Mouse (Mus musculus): ENCODE measurements around the gene Kif21b. TPM values are rescaled to one million over a fixed set of nuclear protein-coding genes. Genes with fewer than 3 reads are reported as not detected.

Kif21b gene
- polyA plus RNA-seq, 1 experiment from 2014 or later: 1.1 TPM

GRCm38 (mm10) chr1:136156951-136157350 is 25.8 kb downstream of the Kif21b start:
- no peaks in the 10 kb centered on the region for H3K27me3 ChIP-seq (ENCODE audit: insufficient read depth, low read length)
- no peak overlapping the region for H3K4me2 ChIP-seq (ENCODE audit: low read depth, low read length)
- no peak; the same call in 1 of the 2 replicates for ATAC-seq
- peaks cover 18% of the 10 kb centered on the region for H3K36me3 ChIP-seq (replicated peaks; ENCODE audit: insufficient read depth, low read length)
- DNase-seq: no peak
- no peak overlapping the region for H3K9ac ChIP-seq (replicated peaks)
- no peak overlapping the region for H3K4me3 ChIP-seq (ENCODE audit: low read depth, low read length)
- no peak for TF ChIP-seq CTCF (IDR thresholded peaks at IDR 0.05; ENCODE audit: low read depth)
- no peak for TF ChIP-seq EP300 (IDR thresholded peaks at IDR 0.05; ENCODE audit: low read depth)
- no peak overlapping the region for H3K27ac ChIP-seq (ENCODE audit: low read depth)
- H3K9me3 ChIP-seq (ENCODE audit: low read length): no peaks in the 10 kb centered on the region
- WGBS (ENCODE audit: insufficient replicate concordance): 77% methylated on average over 4 of the region's 4 CpGs
- no peaks in the 10 kb centered on the region for H3K4me1 ChIP-seq (ENCODE audit: insufficient read depth)

GRCm38 (mm10) chr1:136159830-136160229 is 28.6 kb downstream of the Kif21b start:
- no peak for ATAC-seq
- Histone ChIP-seq H3K4me1 (ENCODE audit: insufficient read depth) (no peaks in the 10 kb centered on the region), H3K9me3 (ENCODE audit: low read length) (no peaks in the 10 kb centered on the region), H3K4me2 (ENCODE audit: low read depth, low read length) (0 out of 2 replicates have a peak overlapping the region, but pooled peaks have one; percentile 32), H3K27ac (ENCODE audit: low read depth) (no peak overlapping the region), H3K4me3 (ENCODE audit: low read depth, low read length) (no peak overlapping the region), H3K36me3 (replicated peaks; ENCODE audit: insufficient read depth, low read length) (peaks cover 28% of the 10 kb centered on the region), H3K27me3 (ENCODE audit: insufficient read depth, low read length) (no peaks in the 10 kb centered on the region), H3K9ac (replicated peaks) (no peak overlapping the region)
- TF ChIP-seq EP300 (IDR thresholded peaks at IDR 0.05; ENCODE audit: low read depth) (no peak), CTCF (IDR thresholded peaks at IDR 0.05; ENCODE audit: low read depth) (peak; percentile 37)
- WGBS (ENCODE audit: insufficient replicate concordance): 76% methylated on average over 12 of the region's 12 CpGs
- DNase-seq: no peak

GRCm38 (mm10) chr1:136160297-136160696 is 29.1 kb downstream of the Kif21b start:
- H3K9ac ChIP-seq (replicated peaks): no peak overlapping the region
- peaks cover 28% of the 10 kb centered on the region for H3K36me3 ChIP-seq (replicated peaks; ENCODE audit: insufficient read depth, low read length)
- no peaks in the 10 kb centered on the region for H3K4me1 ChIP-seq (ENCODE audit: insufficient read depth)
- ATAC-seq (no peak), DNase-seq (no peak)
- H3K4me2 ChIP-seq (ENCODE audit: low read depth, low read length): no peak overlapping the region
- no peak overlapping the region for H3K4me3 ChIP-seq (ENCODE audit: low read depth, low read length)
- 84% methylated on average over 12 of the region's 12 CpGs for WGBS (ENCODE audit: insufficient replicate concordance)
- H3K27ac ChIP-seq (ENCODE audit: low read depth): no peak overlapping the region
- no peak for TF ChIP-seq EP300 (IDR thresholded peaks at IDR 0.05; ENCODE audit: low read depth)
- TF ChIP-seq CTCF (IDR thresholded peaks at IDR 0.05; ENCODE audit: low read depth): no peak
- H3K27me3 ChIP-seq (ENCODE audit: insufficient read depth, low read length): no peaks in the 10 kb centered on the region
- no peaks in the 10 kb centered on the region for H3K9me3 ChIP-seq (ENCODE audit: low read length)

GRCm38 (mm10) chr1:136160930-136161329 is 29.7 kb downstream of the Kif21b start:
- H3K36me3 ChIP-seq (replicated peaks; ENCODE audit: insufficient read depth, low read length): peaks cover 28% of the 10 kb centered on the region
- no peak overlapping the region for H3K4me2 ChIP-seq (ENCODE audit: low read depth, low read length)
- no peak for DNase-seq
- no peak for TF ChIP-seq CTCF (IDR thresholded peaks at IDR 0.05; ENCODE audit: low read depth)
- no peak for TF ChIP-seq EP300 (IDR thresholded peaks at IDR 0.05; ENCODE audit: low read depth)
- H3K27me3 ChIP-seq (ENCODE audit: insufficient read depth, low read length): no peaks in the 10 kb centered on the region
- H3K4me1 ChIP-seq (ENCODE audit: insufficient read depth): no peaks in the 10 kb centered on the region
- no peak overlapping the region for H3K4me3 ChIP-seq (ENCODE audit: low read depth, low read length)
- H3K27ac ChIP-seq (ENCODE audit: low read depth): no peak overlapping the region
- no peak overlapping the region for H3K9ac ChIP-seq (replicated peaks)
- WGBS (ENCODE audit: insufficient replicate concordance): 80% methylated on average over 6 of the region's 6 CpGs
- no peak for ATAC-seq
- H3K9me3 ChIP-seq (ENCODE audit: low read length): no peaks in the 10 kb centered on the region

- H3K36me3 ChIP-seq (replicated peaks; ENCODE audit: insufficient read depth, low read length): peaks cover 28% of the 10 kb centered on the region
- ATAC-seq: no peak
- no peaks in the 10 kb centered on the region for H3K9me3 ChIP-seq (ENCODE audit: low read length)
- WGBS (ENCODE audit: insufficient replicate concordance): 84% methylated on average over 7 of the region's 7 CpGs
- TF ChIP-seq EP300 (IDR thresholded peaks at IDR 0.05; ENCODE audit: low read depth): no peak
- TF ChIP-seq CTCF (IDR thresholded peaks at IDR 0.05; ENCODE audit: low read depth): no peak
- no peak overlapping the region for H3K9ac ChIP-seq (replicated peaks)
- H3K27me3 ChIP-seq (ENCODE audit: insufficient read depth, low read length): no peaks in the 10 kb centered on the region
- H3K27ac ChIP-seq (ENCODE audit: low read depth): no peak overlapping the region
- DNase-seq: no peak
- H3K4me3 ChIP-seq (ENCODE audit: low read depth, low read length): no peak overlapping the region
- no peaks in the 10 kb centered on the region for H3K4me1 ChIP-seq (ENCODE audit: insufficient read depth)
- H3K4me2 ChIP-seq (ENCODE audit: low read depth, low read length): no peak overlapping the region
Measured at GRCm38 (mm10) chr1:136161333-136161921, 30.2 kb downstream of the Kif21b start.

GRCm38 (mm10) chr1:136165436-136165835 is 34.2 kb downstream of the Kif21b start:
- H3K9me3 ChIP-seq (ENCODE audit: low read length): no peaks in the 10 kb centered on the region
- ATAC-seq (no peak), DNase-seq (no peak)
- H3K9ac ChIP-seq (replicated peaks): no peak overlapping the region
- no peaks in the 10 kb centered on the region for H3K4me1 ChIP-seq (ENCODE audit: insufficient read depth)
- H3K27me3 ChIP-seq (ENCODE audit: insufficient read depth, low read length): no peaks in the 10 kb centered on the region
- TF ChIP-seq EP300 (IDR thresholded peaks at IDR 0.05; ENCODE audit: low read depth) (no peak), CTCF (IDR thresholded peaks at IDR 0.05; ENCODE audit: low read depth) (no peak)
- H3K27ac ChIP-seq (ENCODE audit: low read depth): no peak overlapping the region
- 71% methylated on average over 2 of the region's 2 CpGs for WGBS (ENCODE audit: insufficient replicate concordance)
- no peak overlapping the region for H3K4me3 ChIP-seq (ENCODE audit: low read depth, low read length)
- H3K36me3 ChIP-seq (replicated peaks; ENCODE audit: insufficient read depth, low read length): peaks cover 21% of the 10 kb centered on the region
- H3K4me2 ChIP-seq (ENCODE audit: low read depth, low read length): no peak overlapping the region
